Comparison of ENCODE assay signal across 20 mouse cellular contexts in the genomic region with DNA sequence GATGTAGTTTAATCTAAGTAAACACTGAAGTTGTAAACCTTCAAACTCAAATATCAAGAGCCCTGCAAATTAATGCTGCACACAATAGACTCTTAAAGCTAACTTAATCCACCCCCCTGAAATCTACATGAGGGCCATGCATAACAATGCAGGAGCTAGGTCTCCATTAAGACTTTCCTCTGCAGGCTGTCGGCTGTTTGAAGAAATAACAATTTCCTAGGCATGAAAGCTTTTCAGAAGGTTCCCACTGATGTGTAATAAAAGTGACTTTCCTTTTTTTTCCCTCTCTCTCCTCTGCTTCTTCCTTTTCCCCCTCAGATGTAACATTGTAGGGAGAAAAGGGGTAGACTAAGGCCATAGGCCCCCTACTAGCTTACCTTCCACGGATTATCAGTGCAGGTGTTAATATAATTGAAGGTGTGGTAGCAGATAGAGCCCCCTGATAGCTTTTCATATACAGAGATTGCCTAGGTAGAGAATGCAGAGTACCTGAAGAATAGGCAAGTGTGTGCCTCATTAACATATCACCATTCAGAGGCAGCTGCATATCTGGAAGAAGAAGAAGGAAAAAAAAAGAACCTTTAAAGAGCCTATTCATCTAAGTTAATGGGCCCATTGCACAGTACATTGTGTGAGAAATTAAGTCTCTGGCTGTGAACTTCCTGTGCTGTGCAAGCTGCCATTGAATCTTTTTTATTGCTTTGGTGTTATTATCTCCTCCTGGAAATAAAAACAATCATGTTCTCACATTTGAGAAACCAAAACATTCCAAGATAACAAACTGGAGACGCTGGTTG.
DNase-seq lines count a peak whose midpoint lies in the region; ATAC-seq and TF ChIP-seq lines count a peak whose summit lies in the region.
"Had no signal": no experiment of that assay in that cellular context is flagged by ENCODE, and none has a peak within 500 bp of the region (broad histone marks: within the 10 kb centered on the region; RNA-seq: fewer than 3 reads in every experiment).

No protein-coding gene starts in this region.

- H3K36me3 ChIP-seq in forebrain, embryonic 10.5 days (replicated peaks): no peaks in the 10 kb centered on the region
- no peaks in the 10 kb centered on the region for H3K36me3 ChIP-seq in forebrain, postnatal 0 days (ENCODE audit: insufficient read depth)
- H3K36me3 ChIP-seq in neural tube, embryonic 13.5 days: no peaks in the 10 kb centered on the region
- no peaks in the 10 kb centered on the region for H3K36me3 ChIP-seq in neural tube, embryonic 15.5 days
- H3K36me3 ChIP-seq in forebrain, embryonic 13.5 days (ENCODE audit: poor library complexity, severe bottlenecking): no peaks in the 10 kb centered on the region
- H3K36me3 ChIP-seq: hindbrain, embryonic 13.5 days; limb, embryonic 12.5 days had no signal

- no peaks in the 10 kb centered on the region for H3K9me3 ChIP-seq in forebrain, embryonic 10.5 days
- H3K9me3 ChIP-seq in forebrain, postnatal 0 days (ENCODE audit: low read length): no peaks in the 10 kb centered on the region
- no peaks in the 10 kb centered on the region for H3K9me3 ChIP-seq in neural tube, embryonic 13.5 days
- no peaks in the 10 kb centered on the region for H3K9me3 ChIP-seq in neural tube, embryonic 15.5 days (replicated peaks)
- H3K9me3 ChIP-seq in forebrain, embryonic 13.5 days (replicated peaks): no peaks in the 10 kb centered on the region
- H3K9me3 ChIP-seq: hindbrain, embryonic 13.5 days; limb, embryonic 12.5 days had no signal

- H3K4me2 ChIP-seq in forebrain, postnatal 0 days (ENCODE audit: low read depth): no peak overlapping the region
- H3K4me2 ChIP-seq in neural tube, embryonic 13.5 days: no peak overlapping the region
- H3K4me2 ChIP-seq in neural tube, embryonic 15.5 days: no peak overlapping the region
- no peak overlapping the region for H3K4me2 ChIP-seq in forebrain, embryonic 13.5 days
- H3K4me2 ChIP-seq: hindbrain, embryonic 13.5 days; limb, embryonic 12.5 days; liver, embryonic 11.5 days had no signal

- H3K9ac ChIP-seq in forebrain, postnatal 0 days: no peak overlapping the region
- H3K9ac ChIP-seq in neural tube, embryonic 13.5 days: no peak overlapping the region
- no peak overlapping the region for H3K9ac ChIP-seq in neural tube, embryonic 15.5 days (replicated peaks)
- no peak overlapping the region for H3K9ac ChIP-seq in forebrain, embryonic 13.5 days
- H3K9ac ChIP-seq: hindbrain, embryonic 13.5 days; limb, embryonic 12.5 days; liver, postnatal 0 days had no signal

- H3K27ac ChIP-seq in forebrain, embryonic 10.5 days: peak overlapping the region; percentile 71; the same call in 1 of the 2 replicates
- no peak overlapping the region for H3K27ac ChIP-seq in forebrain, postnatal 0 days (ENCODE audit: low read depth, low read length)
- H3K27ac ChIP-seq in neural tube, embryonic 13.5 days (replicated peaks): no peak overlapping the region
- no peak overlapping the region for H3K27ac ChIP-seq in neural tube, embryonic 15.5 days (replicated peaks)
- no peak overlapping the region for H3K27ac ChIP-seq in forebrain, embryonic 13.5 days
- H3K27ac ChIP-seq: hindbrain, embryonic 13.5 days; limb, embryonic 12.5 days; stomach, postnatal 0 days had no signal

- peaks cover 74% of the 10 kb centered on the region for H3K4me1 ChIP-seq in forebrain, embryonic 10.5 days
- no peaks in the 10 kb centered on the region for H3K4me1 ChIP-seq in forebrain, postnatal 0 days (ENCODE audit: insufficient read depth)
- peaks cover 11% of the 10 kb centered on the region for H3K4me1 ChIP-seq in neural tube, embryonic 13.5 days (replicated peaks)
- H3K4me1 ChIP-seq in neural tube, embryonic 15.5 days: no peaks in the 10 kb centered on the region
- H3K4me1 ChIP-seq in forebrain, embryonic 13.5 days: peaks cover 20% of the 10 kb centered on the region
- H3K4me1 ChIP-seq: limb, embryonic 12.5 days had no signal

- no peak for ATAC-seq in forebrain, postnatal 0 days
- ATAC-seq in neural tube, embryonic 13.5 days (ENCODE audit: low read depth): peak; percentile 50
- ATAC-seq in neural tube, embryonic 15.5 days (ENCODE audit: low FRiP score): no peak; the same call in 1 of the 2 replicates
- 0 out of 2 replicates have a peak, but pooled peaks have one; percentile 44 for ATAC-seq in forebrain, embryonic 13.5 days
- ATAC-seq in monocyte, adult 5-6 weeks (replicated peaks; ENCODE audit: insufficient number of reproducible peaks, low FRiP score, low TSS enrichment, poor library complexity, severe bottlenecking): no peak
- ATAC-seq: CD4-positive, CD25-positive, alpha-beta regulatory T cell, adult 4 months; liver, postnatal 0 days; lung, postnatal 0 days had no signal

- no peak for DNase-seq in forebrain, embryonic 10.5 days (ENCODE audit: extremely low spot score, low spot score)
- no peak for DNase-seq in forebrain, postnatal 0 days
- DNase-seq in natural killer cell, adult 2 months (ENCODE audit: low spot score in 2 of 2): no peak
- DNase-seq: adrenal gland, postnatal 10 days; cerebellum, adult 2 months; cerebellum, postnatal 25 days; gastrocnemius, postnatal 36 days; kidney, adult 18-20 months; kidney, postnatal 4 days; liver, postnatal 0 days had no signal

- 5% methylated on average over 3 of the region's 3 CpGs for WGBS in forebrain, embryonic 10.5 days
- 3% methylated on average over 3 of the region's 3 CpGs for WGBS in forebrain, postnatal 0 days
- WGBS in neural tube, embryonic 13.5 days: 4% methylated on average over 3 of the region's 3 CpGs
- 3% methylated on average over 3 of the region's 3 CpGs for WGBS in neural tube, embryonic 15.5 days
- WGBS in forebrain, embryonic 13.5 days: 2% methylated on average over 3 of the region's 3 CpGs

- TF ChIP-seq CTCF in forebrain, postnatal 0 days (IDR thresholded peaks at IDR 0.05; ENCODE audit: low read depth): no peak

- no peak overlapping the region for H3K4me3 ChIP-seq in forebrain, embryonic 10.5 days
- no peak overlapping the region for H3K4me3 ChIP-seq in forebrain, postnatal 0 days (ENCODE audit: low read depth, low read length)
- no peak overlapping the region for H3K4me3 ChIP-seq in neural tube, embryonic 13.5 days
- no peak overlapping the region for H3K4me3 ChIP-seq in neural tube, embryonic 15.5 days (replicated peaks)
- no peak overlapping the region for H3K4me3 ChIP-seq in forebrain, embryonic 13.5 days
- H3K4me3 ChIP-seq: hindbrain, embryonic 13.5 days; limb, embryonic 12.5 days had no signal

- no peaks in the 10 kb centered on the region for H3K27me3 ChIP-seq in forebrain, embryonic 10.5 days (ENCODE audit: poor library complexity, severe bottlenecking)
- H3K27me3 ChIP-seq in forebrain, postnatal 0 days (ENCODE audit: insufficient read depth, low read length): no peaks in the 10 kb centered on the region
- no peaks in the 10 kb centered on the region for H3K27me3 ChIP-seq in neural tube, embryonic 13.5 days
- no peaks in the 10 kb centered on the region for H3K27me3 ChIP-seq in neural tube, embryonic 15.5 days (replicated peaks)
- no peaks in the 10 kb centered on the region for H3K27me3 ChIP-seq in forebrain, embryonic 13.5 days
- H3K27me3 ChIP-seq: hindbrain, embryonic 13.5 days; limb, embryonic 12.5 days had no signal

Comparison
In these comparisons a context has a peak if more than half of its experiments do, and no peak if none do; other contexts are left out.
1. ATAC-seq: peak in neural tube, embryonic 13.5 days (single experiment) and forebrain, embryonic 13.5 days (single experiment); none in forebrain, postnatal 0 days (single experiment), neural tube, embryonic 15.5 days (single experiment) and monocyte, adult 5-6 weeks (single experiment).